ENCODE assay signal across 12 mouse cellular contexts in the genomic region with DNA sequence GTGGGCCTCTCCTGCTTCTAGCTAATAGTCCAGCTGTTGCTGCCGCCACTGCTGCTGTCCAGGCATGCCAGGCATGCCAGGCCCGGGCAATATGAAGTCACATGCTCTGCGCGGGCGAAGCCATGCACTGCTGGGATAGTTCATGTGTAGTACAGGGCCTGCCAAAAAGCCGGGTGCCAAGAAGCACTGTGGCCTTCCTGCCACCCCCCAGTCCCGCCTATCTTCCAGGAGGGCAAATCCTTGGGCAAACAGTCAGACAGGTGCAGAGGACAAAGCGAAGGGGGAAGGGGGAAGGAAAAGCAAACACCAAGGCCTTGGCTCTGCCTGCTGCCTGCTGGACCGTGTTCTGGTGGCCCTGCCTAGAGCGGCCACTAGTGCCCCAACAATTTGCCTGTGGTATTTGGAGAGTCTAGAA. TPM values are rescaled to one million over a fixed set of nuclear protein-coding genes. Genes with fewer than 3 reads are reported as not detected.
A peak's percentile ranks its signal among the peaks of the same experiment; 100 is the strongest.
DNase-seq lines count a peak whose midpoint lies in the region; ATAC-seq and TF ChIP-seq lines count a peak whose summit lies in the region.
"Had no signal": no experiment of that assay in that cellular context is flagged by ENCODE, and none has a peak within 500 bp of the region (broad histone marks: within the 10 kb centered on the region; RNA-seq: fewer than 3 reads in every experiment).

No protein-coding gene starts in this region.

- H3K27ac ChIP-seq in hindbrain, embryonic 10.5 days: peak overlapping the region; percentile 56
- no peak overlapping the region for H3K27ac ChIP-seq in hindbrain, embryonic 16.5 days (ENCODE audit: low read depth, low read length)
- peak overlapping the region; percentile 63; the same call in 1 of the 2 replicates for H3K27ac ChIP-seq in midbrain, embryonic 10.5 days (replicated peaks)
- no peak overlapping the region for H3K27ac ChIP-seq in midbrain, postnatal 0 days (ENCODE audit: low read depth, low read length)
- peak overlapping the region; percentile 87 for H3K27ac ChIP-seq in lung, embryonic 16.5 days (ENCODE audit: low read length)
- H3K27ac ChIP-seq: hindbrain, postnatal 0 days; liver, embryonic 14.5 days had no signal

- H3K27me3 ChIP-seq in hindbrain, embryonic 10.5 days (ENCODE audit: insufficient read depth, poor library complexity, severe bottlenecking): peaks cover 28% of the 10 kb centered on the region
- peaks cover 5% of the 10 kb centered on the region; the same call in 1 of the 2 replicates for H3K27me3 ChIP-seq in hindbrain, embryonic 16.5 days (replicated peaks; ENCODE audit: control insufficient read depth, insufficient read depth, low read length)
- no peaks in the 10 kb centered on the region for H3K27me3 ChIP-seq in midbrain, embryonic 10.5 days (ENCODE audit: low read depth, poor library complexity, severe bottlenecking)
- no peaks in the 10 kb centered on the region for H3K27me3 ChIP-seq in midbrain, postnatal 0 days (ENCODE audit: insufficient read depth, low read length)
- H3K27me3 ChIP-seq in lung, embryonic 16.5 days (ENCODE audit: control insufficient read depth, insufficient read depth, low read depth, low read length): no peaks in the 10 kb centered on the region

- H3K9me3 ChIP-seq in hindbrain, embryonic 10.5 days: no peaks in the 10 kb centered on the region
- no peaks in the 10 kb centered on the region for H3K9me3 ChIP-seq in hindbrain, embryonic 16.5 days (ENCODE audit: control insufficient read depth, low read length)
- no peaks in the 10 kb centered on the region for H3K9me3 ChIP-seq in midbrain, embryonic 10.5 days (replicated peaks)
- H3K9me3 ChIP-seq in midbrain, postnatal 0 days (ENCODE audit: low read length): no peaks in the 10 kb centered on the region
- H3K9me3 ChIP-seq in lung, embryonic 16.5 days (ENCODE audit: control insufficient read depth, low read length): no peaks in the 10 kb centered on the region

- WGBS in hindbrain, embryonic 10.5 days: 79% methylated on average over 10 of the region's 10 CpGs
- 78% methylated on average over 10 of the region's 10 CpGs for WGBS in hindbrain, embryonic 16.5 days
- WGBS in midbrain, embryonic 10.5 days: 79% methylated on average over 10 of the region's 10 CpGs
- 83% methylated on average over 10 of the region's 10 CpGs for WGBS in midbrain, postnatal 0 days
- WGBS in lung, embryonic 16.5 days: 61% methylated on average over 10 of the region's 10 CpGs

- H3K36me3 ChIP-seq in hindbrain, embryonic 10.5 days: no peaks in the 10 kb centered on the region
- H3K36me3 ChIP-seq in hindbrain, embryonic 16.5 days (ENCODE audit: control insufficient read depth, insufficient read depth, low read length): no peaks in the 10 kb centered on the region
- no peaks in the 10 kb centered on the region for H3K36me3 ChIP-seq in midbrain, embryonic 10.5 days
- no peaks in the 10 kb centered on the region for H3K36me3 ChIP-seq in midbrain, postnatal 0 days (ENCODE audit: insufficient read depth, low read length)
- H3K36me3 ChIP-seq in lung, embryonic 16.5 days (ENCODE audit: control insufficient read depth, insufficient read depth, low read length): no peaks in the 10 kb centered on the region

- no peak for TF ChIP-seq CTCF in midbrain, postnatal 0 days (IDR thresholded peaks at IDR 0.05)

- ATAC-seq in hindbrain, embryonic 16.5 days: no peak
- no peak for ATAC-seq in midbrain, postnatal 0 days (ENCODE audit: low FRiP score)
- peak; percentile 68 for ATAC-seq in lung, embryonic 16.5 days (ENCODE audit: low read depth)
- ATAC-seq: hindbrain, postnatal 0 days had no signal

- H3K4me1 ChIP-seq in hindbrain, embryonic 10.5 days (replicated peaks): peaks cover 32% of the 10 kb centered on the region
- H3K4me1 ChIP-seq in hindbrain, embryonic 16.5 days (ENCODE audit: control insufficient read depth, insufficient read depth, low read depth, low read length): peaks cover 3% of the 10 kb centered on the region; the same call in 1 of the 2 replicates
- peaks cover 25% of the 10 kb centered on the region for H3K4me1 ChIP-seq in midbrain, embryonic 10.5 days
- peaks cover under 1% of the 10 kb centered on the region; the same call in 1 of the 2 replicates for H3K4me1 ChIP-seq in midbrain, postnatal 0 days (ENCODE audit: insufficient read depth, low read length)
- peaks cover 37% of the 10 kb centered on the region for H3K4me1 ChIP-seq in lung, embryonic 16.5 days (replicated peaks; ENCODE audit: control insufficient read depth, insufficient read depth, low read length)

- no peak overlapping the region for H3K4me3 ChIP-seq in hindbrain, embryonic 10.5 days
- H3K4me3 ChIP-seq in hindbrain, embryonic 16.5 days (ENCODE audit: low read length): no peak overlapping the region
- no peak overlapping the region for H3K4me3 ChIP-seq in midbrain, embryonic 10.5 days
- no peak overlapping the region for H3K4me3 ChIP-seq in midbrain, postnatal 0 days (ENCODE audit: low read depth, low read length)
- no peak overlapping the region for H3K4me3 ChIP-seq in lung, embryonic 16.5 days (ENCODE audit: low read length)

- DNase-seq in hindbrain, embryonic 10.5 days (ENCODE audit: low spot score): no peak
- DNase-seq in midbrain, embryonic 10.5 days (ENCODE audit: low spot score): no peak
- no peak for DNase-seq in midbrain, postnatal 0 days (ENCODE audit: low spot score)
- DNase-seq in right cerebral cortex, postnatal 14 days: no peak
- DNase-seq in adrenal gland, postnatal 10 days: no peak
- DNase-seq: adrenal gland, postnatal 14 days; heart, adult 11 months; heart, postnatal 14 days had no signal

- H3K9ac ChIP-seq in hindbrain, embryonic 16.5 days (ENCODE audit: low read depth, low read length): no peak overlapping the region
- no peak overlapping the region for H3K9ac ChIP-seq in midbrain, postnatal 0 days (replicated peaks; ENCODE audit: low read length, poor library complexity, severe bottlenecking)
- H3K9ac ChIP-seq in lung, embryonic 16.5 days (ENCODE audit: low read length): 0 out of 2 replicates have a peak overlapping the region, but pooled peaks have one; percentile 11
- H3K9ac ChIP-seq: liver, embryonic 14.5 days had no signal

- no peak overlapping the region for H3K4me2 ChIP-seq in hindbrain, embryonic 16.5 days (ENCODE audit: low read length)
- H3K4me2 ChIP-seq in midbrain, postnatal 0 days (ENCODE audit: low read depth, low read length, poor library complexity, severe bottlenecking): no peak overlapping the region
- no peak overlapping the region for H3K4me2 ChIP-seq in lung, embryonic 16.5 days (ENCODE audit: low read depth, low read length)

RNA-seq across cellular contexts. Expression of gene Dagla, which starts 18.2 kb away (rescaled TPM):
- 2.1 and 3.4 TPM in 2 replicates for polyA plus RNA-seq in hindbrain, embryonic 10.5 days (2016; fragmentation: Nextera tagmentation; extraction: Ambion mirVana)
- 11.5 and 14.3 TPM in 2 replicates for polyA plus RNA-seq in hindbrain, embryonic 16.5 days (2015; fragmentation: Nextera tagmentation; extraction: Ambion mirVana)
- polyA plus RNA-seq in midbrain, embryonic 10.5 days (2016; fragmentation: Nextera tagmentation; extraction: Ambion mirVana): 1.8 and 2.7 TPM in 2 replicates
- 29.9 and 40.8 TPM in 2 replicates for total RNA-seq in midbrain, postnatal 0 days (2014; rRNA removed)
- polyA plus RNA-seq in midbrain, postnatal 0 days (2015; fragmentation: Nextera tagmentation; extraction: Ambion mirVana): 12.8 and 13.7 TPM in 2 replicates
- 3.0 and 3.2 TPM in 2 replicates for polyA plus RNA-seq in lung, embryonic 16.5 days (2015; fragmentation: Nextera tagmentation; extraction: Ambion mirVana)
- 1 to 10 TPM; 6.3 to 8.4 TPM for total RNA-seq in adrenal gland, postnatal 10 days (2021)

RNA-seq across cellular contexts. Expression of gene Myrf, which starts 45.9 kb away (rescaled TPM):
- 2.1 and 2.7 TPM in 2 replicates for polyA plus RNA-seq in hindbrain, embryonic 10.5 days (2016; fragmentation: Nextera tagmentation; extraction: Ambion mirVana)
- 0.95 and 1.1 TPM in 2 replicates for polyA plus RNA-seq in hindbrain, embryonic 16.5 days (2015; fragmentation: Nextera tagmentation; extraction: Ambion mirVana)
- polyA plus RNA-seq in midbrain, embryonic 10.5 days (2016; fragmentation: Nextera tagmentation; extraction: Ambion mirVana): 2.1 and 2.2 TPM in 2 replicates
- 1.7 and 2.2 TPM in 2 replicates for total RNA-seq in midbrain, postnatal 0 days (2014; rRNA removed)
- 0.91 and 0.94 TPM in 2 replicates for polyA plus RNA-seq in midbrain, postnatal 0 days (2015; fragmentation: Nextera tagmentation; extraction: Ambion mirVana)
- polyA plus RNA-seq in lung, embryonic 16.5 days (2015; fragmentation: Nextera tagmentation; extraction: Ambion mirVana): 5.0 and 6.0 TPM in 2 replicates
- 1 to 10 TPM; 4.9 to 6.4 TPM for total RNA-seq in adrenal gland, postnatal 10 days (2021)

Comparison
In these comparisons a context has a peak if more than half of its experiments do, and no peak if none do; other contexts are left out.
1. H3K27ac ChIP-seq: peak in hindbrain, embryonic 10.5 days (single experiment), midbrain, embryonic 10.5 days (single experiment) and lung, embryonic 16.5 days (single experiment); none in hindbrain, embryonic 16.5 days (single experiment) and midbrain, postnatal 0 days (single experiment).